Comparison of ENCODE assay signal across 25 mouse cellular contexts in the genomic region with DNA sequence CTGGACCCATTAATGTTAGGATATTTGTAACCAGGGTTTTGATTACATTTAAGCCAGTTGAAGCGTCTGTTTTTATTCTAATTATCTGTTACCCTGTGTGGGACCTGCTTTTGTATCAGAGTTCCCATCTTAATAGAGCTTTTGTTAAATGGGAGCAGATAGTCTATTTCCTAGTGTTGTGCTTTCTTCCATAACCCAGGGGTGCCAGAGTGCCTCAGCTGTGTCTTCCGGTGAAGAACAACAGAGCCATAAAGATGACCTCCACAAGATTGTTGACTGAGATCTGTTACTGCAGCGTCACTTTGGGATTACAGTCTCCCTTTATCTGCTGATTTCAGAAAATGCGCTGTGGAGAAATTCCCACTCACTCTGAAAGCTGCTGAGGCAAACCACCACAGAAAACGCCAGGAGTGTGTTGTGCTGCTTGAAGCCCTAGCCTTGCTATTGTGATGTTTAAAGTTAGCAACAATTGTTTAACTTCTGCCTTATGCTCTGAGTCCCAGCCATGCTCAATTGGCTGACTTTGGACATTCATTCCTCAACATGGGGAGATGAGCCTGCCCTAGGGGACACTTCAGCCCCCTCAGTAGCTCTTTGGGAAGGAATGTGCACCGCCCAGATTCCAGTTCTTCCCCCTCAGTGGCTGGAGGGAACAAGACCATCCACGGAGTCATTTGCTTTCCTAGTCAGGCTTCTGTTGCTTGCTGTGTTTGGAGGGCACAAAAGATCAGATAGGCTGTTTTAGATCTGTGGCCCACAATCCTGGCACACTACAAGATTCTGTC. TPM values are rescaled to one million over a fixed set of nuclear protein-coding genes. Genes with fewer than 3 reads are reported as not detected.
"Had no signal": no experiment of that assay in that cellular context is flagged by ENCODE, and none has a peak within 500 bp of the region (broad histone marks: within the 10 kb centered on the region; RNA-seq: fewer than 3 reads in every experiment).

No protein-coding gene starts in this region.

- H3K27ac ChIP-seq: lung, embryonic 15.5 days; macrophage; neural tube, embryonic 12.5 days had no signal

- H3K27me3 ChIP-seq: neural tube, embryonic 12.5 days had no signal

- H3K4me1 ChIP-seq: lung, embryonic 15.5 days had no signal

- H3K4me3 ChIP-seq: lung, embryonic 15.5 days; megakaryocyte, embryonic 14.5 days; midbrain, embryonic 12.5 days; neural tube, embryonic 12.5 days had no signal

- H3K36me3 ChIP-seq: lung, embryonic 15.5 days; midbrain, embryonic 12.5 days; neural tube, embryonic 12.5 days had no signal

- H3K4me2 ChIP-seq: lung, embryonic 15.5 days; midbrain, embryonic 12.5 days; neural tube, embryonic 12.5 days had no signal

- ATAC-seq: liver, postnatal 0 days; lung, postnatal 0 days had no signal

- H3K9me3 ChIP-seq: lung, embryonic 15.5 days; megakaryocyte, embryonic 14.5 days; midbrain, embryonic 12.5 days; neural tube, embryonic 12.5 days had no signal

- H3K9ac ChIP-seq: liver, postnatal 0 days; lung, embryonic 15.5 days; midbrain, embryonic 12.5 days; neural tube, embryonic 12.5 days had no signal

- DNase-seq: liver, postnatal 0 days; lung, adult 2 months; lung, postnatal 14 days; lung, postnatal 36 days; midbrain, embryonic 14.5 days; right cerebral cortex, postnatal 25 days; right cerebral cortex, postnatal 4 days; spleen, adult 18-20 months; thymus, adult 18-20 months; thymus, postnatal 14 days; thymus, postnatal 36 days had no signal

RNA-seq across cellular contexts. Expression of gene En2, which starts 33.8 kb away (rescaled TPM):
- total RNA-seq: megakaryocyte progenitor cell, adult 5-6 weeks; monocyte, adult 5-6 weeks; neutrophil, adult 5-6 weeks had no signal
- polyA plus RNA-seq: liver, postnatal 0 days; lung, adult 2 months; lung, embryonic 15.5 days; lung, postnatal 0 days; macrophage; neural tube, embryonic 14.5 days; small intestine, adult 2 months; stomach, embryonic 14.5 days; stomach, embryonic 16.5 days; thymus, postnatal 0 days had no signal

RNA-seq across cellular contexts. Expression of gene Cnpy1, which starts 46.3 kb away (rescaled TPM):
- total RNA-seq: megakaryocyte progenitor cell, adult 5-6 weeks; monocyte, adult 5-6 weeks; neutrophil, adult 5-6 weeks had no signal
- polyA plus RNA-seq: liver, postnatal 0 days; macrophage; stomach, embryonic 14.5 days; thymus, postnatal 0 days had no signal
